Mouse (Mus musculus) thymus, adult 2 months (tissue): Measurements from ENCODE around the gene Arhgap6.

Experiments
- CTCF ChIP-seq: fragments of 200-500 bp; IDR thresholded peaks from 2 replicates; pipeline ENCODE4 v1.5.1; 2012; ENCODE audit warnings: mild to moderate bottlenecking, control low read depth, low read length, moderate library complexity, borderline replicate concordance; ENCODE audit not compliant: control insufficient read depth, poor library complexity, insufficient read depth; ENCODE audit errors: extremely low read depth
- POLR2A ChIP-seq: fragments of 200-500 bp; IDR thresholded peaks from 2 replicates; pipeline ENCODE4 v1.6.1; 2012; ENCODE audit warnings: mild to moderate bottlenecking, low read length, control low read depth, moderate library complexity; ENCODE audit not compliant: control insufficient read depth, poor library complexity, insufficient read depth; ENCODE audit errors: extremely low read depth

DNA sequence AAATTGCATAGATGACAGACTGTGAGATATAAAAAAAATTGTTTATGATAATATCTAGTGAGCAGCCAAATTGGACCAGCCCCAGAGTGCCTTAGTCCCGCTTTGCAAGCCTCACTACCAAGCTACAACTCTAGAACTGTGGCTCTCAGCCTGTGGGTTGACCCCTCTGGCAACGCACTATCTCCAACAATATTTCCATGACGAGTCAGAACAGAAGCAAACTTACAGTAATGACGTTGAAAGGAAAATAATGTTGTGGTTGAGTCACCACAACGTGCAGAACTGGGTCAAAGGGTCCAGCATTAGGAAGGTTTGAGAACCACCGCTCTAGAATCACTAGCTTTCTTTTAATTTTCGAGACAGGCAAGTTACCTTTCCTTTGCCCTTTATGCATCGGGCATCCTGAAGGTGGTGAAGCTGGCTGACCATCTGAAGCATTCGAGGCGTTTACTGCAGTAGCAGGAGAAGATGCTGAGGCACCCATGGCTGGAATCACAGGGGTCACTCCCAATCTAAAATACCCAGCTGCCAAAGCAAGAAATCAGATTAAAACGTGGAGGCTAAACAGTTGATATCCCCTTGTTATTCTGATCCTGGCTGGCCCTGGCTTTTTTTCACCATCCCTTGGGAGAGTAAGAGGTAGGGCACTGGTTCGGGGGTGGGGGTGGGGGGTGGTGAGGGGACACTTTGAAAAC lies 524.3 kb downstream of the Arhgap6 start:
- TF ChIP-seq CTCF (no peak), POLR2A (no peak)
